Mouse (Mus musculus) C2C12 (cell line): ENCODE measurements around the gene Atp13a4. TPM values are rescaled to one million over a fixed set of nuclear protein-coding genes. Genes with fewer than 3 reads are reported as not detected.

Experiments
- H3K27me3 ChIP-seq: one replicate; pipeline ENCODE4 v1.6.1; 2011; ENCODE audit not compliant: control insufficient read depth, insufficient read depth, insufficient read length
- H3K36me3 ChIP-seq: one replicate; pipeline ENCODE4 v1.6.1; 2011; ENCODE audit not compliant: control insufficient read depth, insufficient read depth
- H3K4me3 ChIP-seq: one replicate; pipeline ENCODE4 v1.5.1; 2011; ENCODE audit warnings: mild to moderate bottlenecking, control low read depth; ENCODE audit not compliant: poor library complexity, insufficient read depth, severe bottlenecking
- H3K79me2 ChIP-seq: one replicate; pipeline ENCODE4 v1.6.1; 2011; ENCODE audit not compliant: control insufficient read depth, insufficient read depth
- H3K79me3 ChIP-seq: one replicate; pipeline ENCODE4 v1.6.1; 2011; ENCODE audit warnings: low read depth, control low read depth
- H3ac ChIP-seq: one replicate; pipeline ENCODE3; 2011; ENCODE audit warnings: low read depth; ENCODE audit not compliant: control insufficient read depth, insufficient read length
- CEBPB ChIP-seq: IDR thresholded peaks from one replicate; pipeline ENCODE4 v1.6.1; 2011; ENCODE audit warnings: low read depth, mild to moderate bottlenecking, control low read depth, moderate library complexity
- CTCF ChIP-seq: IDR thresholded peaks from one replicate; pipeline ENCODE4 v1.5.1; 2011; ENCODE audit not compliant: control insufficient read depth, insufficient read depth, insufficient read length
- FOSL1 ChIP-seq: IDR thresholded peaks from one replicate; pipeline ENCODE4 v1.8.0; 2011; ENCODE audit warnings: mild to moderate bottlenecking, low read length; ENCODE audit not compliant: poor library complexity, insufficient read depth, severe bottlenecking
- MAX ChIP-seq: IDR thresholded peaks from one replicate; pipeline ENCODE4 v1.6.1; 2011; ENCODE audit warnings: mild to moderate bottlenecking, control low read depth
- MYOD1 ChIP-seq: IDR thresholded peaks from one replicate; pipeline ENCODE4 v1.6.1; 2011; ENCODE audit warnings: low read depth; ENCODE audit not compliant: control insufficient read depth, insufficient read length
- MYOG ChIP-seq: IDR thresholded peaks from one replicate; pipeline ENCODE4 v1.6.1; 2011; ENCODE audit not compliant: control insufficient read depth, insufficient read length; ENCODE audit errors: extremely low read depth
- USF1 ChIP-seq: IDR thresholded peaks from one replicate; pipeline ENCODE4 v1.6.1; 2011; ENCODE audit warnings: low read depth, mild to moderate bottlenecking, control low read depth, moderate library complexity
- polyA plus RNA-seq: library from polyadenylated mRNA; unstranded; fragments of >200 nt; fragmentation: generic; extraction: Trizol; gene quantifications from one replicate; pipeline ENCODE4 v1.2.1, GENCODE M21; 2012; ENCODE audit warnings: missing spikeins

Gene Atp13a4
- polyA plus RNA-seq, 1 experiment, result 0.01 TPM

DNA sequence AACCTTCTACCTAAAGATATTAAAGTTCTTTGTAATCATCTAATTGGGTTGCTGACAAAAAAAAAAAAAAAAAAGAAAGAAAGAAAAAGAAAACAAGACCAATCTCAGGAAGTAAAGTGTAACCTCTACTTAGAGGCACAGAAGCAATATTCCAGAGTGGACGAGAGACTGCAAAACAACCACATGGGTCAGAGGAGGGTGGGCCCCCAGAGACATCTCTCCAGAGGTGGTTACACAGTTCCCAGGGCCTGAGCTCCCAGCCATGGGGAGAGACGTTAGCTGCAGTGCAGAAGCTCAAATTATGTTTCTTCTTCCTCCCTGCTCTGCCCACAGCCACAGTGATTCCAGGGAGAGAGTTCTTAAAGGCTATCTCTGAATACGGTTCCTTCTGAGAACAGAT, 102.5 kb downstream of the Atp13a4 start:
- no peaks in the 10 kb centered on the region for H3K27me3 ChIP-seq
- TF ChIP-seq CTCF (no peak), MYOG (no peak), USF1 (no peak), CEBPB (no peak), MAX (no peak), FOSL1 (no peak), MYOD1 (no peak)
- no peak overlapping the region for H3ac ChIP-seq
- H3K36me3 ChIP-seq, result no peaks in the 10 kb centered on the region
- no peaks in the 10 kb centered on the region for H3K79me2 ChIP-seq
- no peak overlapping the region for H3K4me3 ChIP-seq
- H3K79me3 ChIP-seq, result no peaks in the 10 kb centered on the region

DNA sequence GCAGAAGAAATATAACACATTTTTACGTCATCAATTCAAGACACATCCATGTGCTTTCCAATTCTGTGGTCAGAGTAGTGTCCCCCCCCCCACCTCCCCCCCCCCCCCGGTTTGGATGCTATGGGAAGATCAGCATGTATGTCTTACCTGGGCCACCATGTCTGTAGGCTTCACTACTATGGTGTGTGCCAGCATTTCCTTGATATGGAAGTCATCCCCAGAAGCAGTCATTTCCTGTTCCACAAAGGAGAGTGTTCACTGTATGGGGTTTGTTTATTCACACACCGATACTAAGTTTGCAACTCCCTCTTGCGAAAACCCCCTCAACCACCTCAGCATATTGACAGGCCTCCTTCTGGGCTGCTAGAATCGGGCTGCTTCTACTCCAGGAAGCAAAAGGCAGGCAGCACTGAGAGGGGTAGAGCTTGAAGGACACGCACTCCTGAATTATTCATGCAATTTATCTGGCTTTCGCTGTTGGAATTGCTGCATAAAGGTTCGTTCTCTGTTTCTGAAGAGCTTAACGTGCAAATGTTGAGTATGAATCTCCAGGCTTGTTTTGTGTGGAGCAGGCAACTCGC, 103.2 kb downstream of the Atp13a4 start:
- H3K36me3 ChIP-seq, result no peaks in the 10 kb centered on the region
- no peak overlapping the region for H3K4me3 ChIP-seq
- no peaks in the 10 kb centered on the region for H3K79me2 ChIP-seq
- H3K27me3 ChIP-seq, result no peaks in the 10 kb centered on the region
- no peaks in the 10 kb centered on the region for H3K79me3 ChIP-seq
- no peak for TF ChIP-seq CEBPB
- no peak for TF ChIP-seq USF1
- TF ChIP-seq MYOG, result no peak
- no peak for TF ChIP-seq CTCF
- no peak for TF ChIP-seq FOSL1
- TF ChIP-seq MAX, result no peak
- TF ChIP-seq MYOD1, result no peak
- no peak overlapping the region for H3ac ChIP-seq

DNA sequence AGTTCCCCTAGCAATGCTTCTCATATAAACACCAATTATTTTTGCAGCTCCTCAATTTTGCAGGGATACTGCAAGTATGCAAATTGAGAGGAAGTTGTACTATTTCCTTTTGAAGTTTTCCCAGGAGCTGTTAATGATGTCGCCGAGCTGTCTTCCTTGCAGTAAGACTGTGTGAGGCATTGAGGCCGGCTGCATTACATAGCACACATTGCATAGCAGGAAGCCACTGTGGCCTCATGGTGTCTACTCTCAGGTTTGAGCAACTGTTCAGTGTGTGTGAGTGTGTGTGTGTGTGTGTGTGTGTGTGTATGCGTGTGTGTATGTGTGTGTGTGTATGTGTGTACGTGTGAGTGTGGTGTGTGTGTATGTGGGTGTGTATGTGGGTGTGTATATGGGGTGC, 106.6 kb downstream of the Atp13a4 start:
- no peaks in the 10 kb centered on the region for H3K36me3 ChIP-seq
- TF ChIP-seq FOSL1, result no peak
- no peak for TF ChIP-seq USF1
- TF ChIP-seq CEBPB, result no peak
- no peak for TF ChIP-seq MYOD1
- no peak for TF ChIP-seq MYOG
- TF ChIP-seq CTCF, result no peak
- no peak for TF ChIP-seq MAX
- H3K27me3 ChIP-seq, result no peaks in the 10 kb centered on the region
- no peaks in the 10 kb centered on the region for H3K79me3 ChIP-seq
- no peak overlapping the region for H3ac ChIP-seq
- H3K4me3 ChIP-seq, result no peak overlapping the region
- no peaks in the 10 kb centered on the region for H3K79me2 ChIP-seq

DNA sequence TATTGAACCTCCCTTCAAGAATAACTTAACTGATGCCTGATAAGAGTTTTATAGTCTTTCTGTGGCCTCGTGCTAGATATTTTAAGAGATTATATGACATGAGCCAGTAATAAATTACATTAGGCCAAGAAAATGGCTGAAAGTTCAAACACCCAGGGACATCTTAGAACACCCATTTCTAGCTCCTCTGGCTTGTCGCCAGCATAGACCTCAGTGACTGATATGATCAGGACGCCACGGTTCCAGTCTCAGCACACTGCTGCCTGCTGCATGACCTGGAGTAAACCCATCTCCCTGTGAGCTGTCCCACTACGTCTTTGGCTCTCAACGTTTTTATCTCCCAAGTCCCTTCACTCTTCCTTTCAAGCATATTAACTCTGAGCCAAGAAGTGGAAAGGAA, 108.9 kb downstream of the Atp13a4 start:
- no peaks in the 10 kb centered on the region for H3K27me3 ChIP-seq
- no peaks in the 10 kb centered on the region for H3K36me3 ChIP-seq
- TF ChIP-seq FOSL1 (no peak), MYOG (no peak), CTCF (no peak), MYOD1 (no peak), CEBPB (no peak), USF1 (no peak)
- H3ac ChIP-seq, result no peak overlapping the region
- no peak overlapping the region for H3K4me3 ChIP-seq
- no peaks in the 10 kb centered on the region for H3K79me2 ChIP-seq
- no peaks in the 10 kb centered on the region for H3K79me3 ChIP-seq

DNA sequence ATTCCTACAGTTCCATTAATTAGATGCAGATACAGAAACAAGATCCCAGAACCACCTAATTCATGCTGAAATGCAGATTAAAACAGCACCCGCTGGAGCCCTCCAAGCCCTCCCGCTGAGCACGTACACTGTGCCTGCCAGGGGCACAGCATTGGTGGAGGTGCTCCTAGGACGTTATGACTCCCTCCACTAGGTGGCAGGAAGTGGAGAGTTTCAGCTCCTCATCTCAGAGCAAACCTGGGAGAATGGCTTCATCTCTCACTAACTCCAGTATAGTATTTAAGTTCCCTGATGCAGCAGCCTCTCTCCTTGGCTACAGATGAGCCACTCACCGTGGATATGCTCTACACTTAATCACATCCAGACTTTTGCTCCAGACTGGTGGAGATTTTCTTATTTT, 110.0 kb downstream of the Atp13a4 start:
- TF ChIP-seq MAX (no peak), USF1 (no peak), CTCF (no peak), MYOG (no peak), MYOD1 (no peak), FOSL1 (no peak), CEBPB (no peak)

DNA sequence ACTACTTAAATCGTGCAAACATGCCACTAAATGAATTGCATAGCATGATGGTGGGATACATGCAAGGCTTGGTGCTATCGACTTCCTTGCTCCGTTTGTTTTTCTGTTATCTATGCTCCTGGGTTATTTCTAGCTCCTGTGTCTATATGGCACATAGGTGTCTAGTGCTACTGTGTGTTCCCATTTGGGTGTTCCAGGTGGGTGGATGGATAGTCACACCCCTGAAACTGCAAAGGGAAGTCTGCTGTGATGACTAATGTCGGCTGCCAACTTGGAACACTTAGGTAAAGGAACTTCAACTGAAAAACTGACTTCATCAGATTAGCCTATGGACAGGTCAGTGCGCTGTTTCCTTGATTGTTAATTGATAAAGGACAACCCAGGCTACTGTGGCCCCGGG, 129.8 kb downstream of the Atp13a4 start:
- Histone ChIP-seq H3K79me3 (no peaks in the 10 kb centered on the region), H3K79me2 (no peaks in the 10 kb centered on the region), H3K27me3 (no peaks in the 10 kb centered on the region), H3K36me3 (no peaks in the 10 kb centered on the region), H3ac (no peak overlapping the region), H3K4me3 (no peak overlapping the region)
- no peak for TF ChIP-seq MYOG
- no peak for TF ChIP-seq USF1
- TF ChIP-seq CEBPB, result no peak
- TF ChIP-seq FOSL1, result no peak
- no peak for TF ChIP-seq CTCF
- TF ChIP-seq MAX, result no peak
- no peak for TF ChIP-seq MYOD1

More for the DNA sequence above, 110.0 kb downstream of the Atp13a4 start:
- Histone ChIP-seq H3K36me3 (no peaks in the 10 kb centered on the region), H3K4me3 (no peak overlapping the region), H3K79me3 (no peaks in the 10 kb centered on the region), H3ac (no peak overlapping the region), H3K79me2 (no peaks in the 10 kb centered on the region), H3K27me3 (no peaks in the 10 kb centered on the region)
